Mouse (Mus musculus): Measurements from ENCODE around the gene Gpc5.

DNA sequence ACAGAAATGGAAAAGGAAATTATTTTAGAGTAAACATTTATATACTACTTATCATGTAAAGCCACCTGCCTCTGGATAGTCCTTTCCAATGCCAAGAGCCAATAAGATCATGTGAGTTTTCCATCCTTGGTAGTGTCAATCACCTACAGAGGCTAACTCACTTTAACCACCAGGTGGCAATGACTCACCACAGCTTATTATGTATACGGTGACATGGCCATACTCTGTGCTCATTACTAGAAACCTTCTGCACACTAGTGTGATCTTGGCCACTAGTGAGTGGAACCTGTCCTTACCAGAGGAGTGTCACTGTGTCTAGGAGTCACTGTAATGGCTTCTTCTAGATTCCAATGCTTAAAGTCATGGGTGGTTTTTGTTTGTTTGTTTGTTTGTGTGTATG is 1468.0 kb downstream of the Gpc5 start:
- no peak for TF ChIP-seq POLR2A (IDR thresholded peaks at IDR 0.05; ENCODE audit: borderline replicate concordance, insufficient read depth, low read length)
- no peak for TF ChIP-seq CTCF (IDR thresholded peaks at IDR 0.05; ENCODE audit: borderline replicate concordance, insufficient read depth, low read depth, low read length)
